In the genomic region with DNA sequence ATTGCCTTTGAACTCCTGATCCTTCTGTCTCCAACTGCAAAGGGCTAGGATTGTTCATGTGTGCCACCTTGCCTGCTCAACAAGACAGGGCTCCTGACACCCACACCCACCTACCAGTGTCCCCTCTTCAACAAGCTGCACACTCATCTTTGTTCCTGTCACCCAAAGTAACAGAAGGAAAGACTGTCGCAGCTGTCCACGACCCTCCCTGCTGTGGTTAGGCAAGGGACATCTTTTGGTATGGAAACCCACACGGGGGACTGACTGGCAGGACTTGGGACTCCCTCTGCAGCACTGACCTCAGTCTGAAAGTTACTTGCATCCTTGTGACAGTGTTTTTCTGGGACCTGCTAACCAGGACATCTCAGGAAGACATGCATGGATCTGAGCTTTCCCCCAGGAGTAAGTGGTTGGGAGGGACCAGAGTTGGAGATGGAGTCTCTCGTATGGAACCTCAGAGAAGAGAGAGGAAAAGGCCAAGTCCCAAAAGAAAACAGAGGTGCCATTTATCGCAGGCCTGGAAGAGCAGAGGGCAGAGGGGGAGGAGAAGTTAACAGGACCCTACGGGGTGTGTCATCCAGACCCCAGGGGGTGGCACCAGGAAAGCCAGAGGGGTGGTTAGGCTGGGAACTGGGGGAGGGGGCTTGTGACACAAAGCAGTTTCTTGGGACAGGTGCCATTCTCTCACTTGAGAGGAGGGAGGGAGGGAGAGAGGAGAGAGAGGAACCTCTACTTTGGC, we compare ENCODE assay signal across 8 mouse cellular contexts. TPM values are rescaled to one million over a fixed set of nuclear protein-coding genes. Genes with fewer than 3 reads are reported as not detected.
DNase-seq lines count a peak whose midpoint lies in the region; ATAC-seq and TF ChIP-seq lines count a peak whose summit lies in the region.

A gene (plus strand): TSS at position 689 of the 739 bp plus-strand sequence.

- no peak within 1 kb of the TSS for H3K4me2 ChIP-seq in midbrain, embryonic 14.5 days (ENCODE audit: low read length)

- no peak for TF ChIP-seq CTCF in brain, embryonic 14.5 days (IDR thresholded peaks at IDR 0.05; ENCODE audit: borderline replicate concordance, extremely low read depth, insufficient read depth, insufficient read length)

- H3K9ac ChIP-seq in midbrain, embryonic 14.5 days (replicated peaks; ENCODE audit: low read length) = no peak within 1 kb of the TSS

- no peak within 1 kb of the TSS for H3K4me3 ChIP-seq in midbrain, embryonic 14.5 days (replicated peaks; ENCODE audit: low read depth, low read length)

- peaks cover 13% of the 10 kb centered on the region; the same call in 1 of the 2 replicates for H3K4me1 ChIP-seq in midbrain, embryonic 14.5 days (ENCODE audit: control insufficient read depth, insufficient read depth, low read length)

- no peaks in the 10 kb centered on the region for H3K27me3 ChIP-seq in midbrain, embryonic 14.5 days (ENCODE audit: control insufficient read depth, insufficient read depth, low read length)

- 28% methylated on average over 6 of the region's 6 CpGs for WGBS in midbrain, embryonic 14.5 days

- no peaks in the 10 kb centered on the region for H3K36me3 ChIP-seq in midbrain, embryonic 14.5 days (ENCODE audit: control insufficient read depth, insufficient read depth, low read length)

- no peak within 1 kb of the TSS for H3K27ac ChIP-seq in midbrain, embryonic 14.5 days (replicated peaks; ENCODE audit: low read depth, low read length)

- no peak for ATAC-seq in granulocyte monocyte progenitor cell, adult 5-6 weeks (replicated peaks; ENCODE audit: poor library complexity, severe bottlenecking)
- no peak for ATAC-seq in midbrain, embryonic 14.5 days (ENCODE audit: low FRiP score, low TSS enrichment)

- TF ChIP-seq POLR2A in brain, embryonic 14.5 days (IDR thresholded peaks at IDR 0.05; ENCODE audit: borderline replicate concordance, extremely low read depth, insufficient read depth, insufficient read length, poor library complexity, severe bottlenecking) = no peak

- DNase-seq in layer of hippocampus, adult 8-10 months (ENCODE audit: low spot score in 2 of 2) = no peak
- DNase-seq in layer of hippocampus, adult 11-12 months (ENCODE audit: low spot score) = no peak
- no peak for DNase-seq in brain, embryonic 14.5 days (ENCODE audit: low read depth)
- no peak for DNase-seq in layer of hippocampus, postnatal 14 days (ENCODE audit: low spot score in 2 of 2)
- no peak for DNase-seq in midbrain, embryonic 14.5 days
- no peak for DNase-seq in cerebellum, adult 8-10 months
- no peak for DNase-seq in embryo, embryonic 10 days (ENCODE audit: low spot score)

- H3K9me3 ChIP-seq in midbrain, embryonic 14.5 days (ENCODE audit: control insufficient read depth, low read length) = no peaks in the 10 kb centered on the region

RNA-seq across cellular contexts. Expression of the gene that starts here (rescaled TPM):
- total RNA-seq in layer of hippocampus, adult 8-10 months (2022) = 100 to 1,000 TPM; 286 to 315 (median 301) TPM
- 286 and 288 TPM in 2 replicates for polyA plus RNA-seq in brain, embryonic 14.5 days (2012; rRNA removed)
- total RNA-seq in granulocyte monocyte progenitor cell, adult 5-6 weeks (2014; fragmentation: Nextera tagmentation) = 641 and 708 TPM in 2 replicates
- total RNA-seq in granulocyte monocyte progenitor cell, adult 5-6 weeks (2017) = 507 and 538 TPM in 2 replicates
- total RNA-seq in layer of hippocampus, postnatal 14 days (2021) = 100 to 1,000 TPM; 378 to 396 TPM
- 423 and 442 TPM in 2 replicates for polyA plus RNA-seq in midbrain, embryonic 14.5 days (2014; fragmentation: Nextera tagmentation; extraction: Ambion mirVana)
